Mouse (Mus musculus): ENCODE measurements around the gene Adk.

Gene Adk

DNA sequence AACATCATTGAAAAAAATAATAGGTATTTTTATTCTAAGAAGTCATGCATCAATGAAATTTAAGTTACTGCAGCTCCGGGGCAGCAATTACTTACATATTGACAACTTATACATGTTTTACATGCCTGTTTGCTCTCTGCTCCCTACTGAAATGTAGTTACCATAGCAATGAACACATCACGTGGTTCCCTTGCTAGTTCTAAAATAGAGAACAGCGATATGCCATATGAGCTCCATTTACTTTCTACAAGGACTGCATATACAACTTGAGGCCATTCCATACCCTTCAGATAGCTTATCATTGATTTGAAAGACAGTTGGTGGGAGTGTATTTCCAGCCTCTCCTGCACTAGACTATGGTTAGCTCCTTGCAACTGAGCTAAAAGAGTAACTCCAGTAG, 290.6 kb downstream of the Adk start:
- DNase-seq (ENCODE audit: low read depth, low spot score), result no peak

DNA sequence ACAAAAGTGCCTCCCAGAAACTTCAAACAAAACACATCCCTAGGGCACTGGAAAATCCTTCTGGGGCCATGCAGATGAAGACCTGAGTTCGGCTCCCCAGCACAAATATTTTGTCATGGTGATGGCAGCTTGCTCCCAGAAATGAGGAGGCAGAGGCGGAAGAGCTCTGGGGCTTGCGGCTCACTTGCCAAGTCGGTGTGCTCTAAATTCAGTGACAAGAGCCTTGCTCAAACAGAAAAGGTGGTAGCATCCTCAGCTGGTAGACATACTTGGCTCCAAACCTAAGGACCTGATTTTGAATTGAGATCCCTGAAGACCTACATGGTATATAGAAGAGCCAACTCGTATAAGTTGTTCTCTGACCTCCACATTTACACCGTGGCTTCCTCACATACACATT, 292.5 kb downstream of the Adk start:
- no peak for DNase-seq (ENCODE audit: low read depth, low spot score)

DNA sequence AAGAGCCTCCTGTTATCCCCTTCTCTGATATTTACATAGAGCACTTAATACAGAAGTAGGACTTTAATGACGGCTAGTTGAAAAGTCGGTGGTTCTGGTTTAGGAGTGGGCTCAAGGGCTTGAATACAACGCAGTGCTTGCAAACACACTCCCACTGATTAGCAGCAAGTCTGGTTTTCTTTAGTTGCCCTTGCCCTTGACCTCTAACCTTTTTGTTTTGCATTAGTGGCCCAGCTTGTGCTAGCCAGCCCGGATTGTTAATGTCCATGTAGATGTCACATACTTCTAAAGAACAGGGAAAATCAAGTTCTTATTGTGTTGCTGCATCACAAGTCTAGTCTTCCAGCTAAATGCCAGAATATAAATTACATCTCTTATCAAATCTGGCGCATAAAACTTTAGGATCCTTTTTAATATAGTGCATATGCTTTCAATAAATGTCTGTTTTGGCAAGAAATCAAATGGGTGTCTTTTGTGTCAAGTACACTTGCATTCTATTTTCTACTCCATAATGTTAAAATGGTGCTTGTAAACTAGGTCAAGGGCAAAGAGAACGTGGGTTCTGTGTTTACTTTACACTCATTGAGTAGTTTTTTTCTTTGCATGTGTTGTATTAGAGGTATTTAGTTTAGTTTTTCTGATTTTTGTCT, 296.4 kb downstream of the Adk start:
- peak; percentile 45 for DNase-seq (ENCODE audit: low read depth, low spot score)

DNA sequence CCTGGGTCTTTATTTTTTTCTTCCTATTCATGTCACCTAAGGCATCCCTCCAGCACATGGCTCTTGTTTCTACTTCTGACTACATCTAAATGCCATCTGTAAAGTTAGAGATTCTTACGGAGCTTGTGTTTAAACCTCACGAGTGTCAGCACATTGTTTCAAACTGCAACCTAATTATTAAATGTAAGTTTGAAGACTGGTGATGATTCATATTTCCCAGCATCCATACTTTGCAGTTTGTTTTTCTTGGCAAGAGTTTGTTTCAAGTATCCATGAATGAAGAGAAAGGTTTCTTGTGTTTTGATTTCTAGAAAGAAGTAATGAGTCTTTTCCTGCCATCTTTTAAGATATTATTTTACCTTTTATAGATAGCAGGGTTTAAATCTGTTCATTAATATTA, 299.3 kb downstream of the Adk start:
- no peak for DNase-seq (ENCODE audit: low read depth, low spot score)

DNA sequence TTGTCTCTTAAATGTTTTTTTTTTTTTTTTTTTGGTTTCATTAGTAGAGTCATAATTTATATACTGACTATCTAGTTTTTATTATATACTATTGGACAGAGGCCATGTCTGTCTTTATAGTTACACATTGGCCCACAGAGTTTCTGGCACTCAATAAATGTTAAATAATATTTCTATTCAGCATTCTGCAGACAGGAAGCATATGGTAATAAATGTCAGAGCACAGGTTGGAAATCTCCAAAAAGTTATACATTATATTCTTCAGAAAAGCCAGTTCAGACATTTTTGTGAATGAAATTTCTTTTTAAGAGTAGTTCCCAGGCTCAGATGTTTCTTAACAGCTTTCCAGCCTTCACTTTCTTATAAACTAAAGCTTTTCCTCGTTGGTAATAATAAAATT, 303.9 kb downstream of the Adk start:
- DNase-seq (ENCODE audit: low read depth, low spot score), result no peak

DNA sequence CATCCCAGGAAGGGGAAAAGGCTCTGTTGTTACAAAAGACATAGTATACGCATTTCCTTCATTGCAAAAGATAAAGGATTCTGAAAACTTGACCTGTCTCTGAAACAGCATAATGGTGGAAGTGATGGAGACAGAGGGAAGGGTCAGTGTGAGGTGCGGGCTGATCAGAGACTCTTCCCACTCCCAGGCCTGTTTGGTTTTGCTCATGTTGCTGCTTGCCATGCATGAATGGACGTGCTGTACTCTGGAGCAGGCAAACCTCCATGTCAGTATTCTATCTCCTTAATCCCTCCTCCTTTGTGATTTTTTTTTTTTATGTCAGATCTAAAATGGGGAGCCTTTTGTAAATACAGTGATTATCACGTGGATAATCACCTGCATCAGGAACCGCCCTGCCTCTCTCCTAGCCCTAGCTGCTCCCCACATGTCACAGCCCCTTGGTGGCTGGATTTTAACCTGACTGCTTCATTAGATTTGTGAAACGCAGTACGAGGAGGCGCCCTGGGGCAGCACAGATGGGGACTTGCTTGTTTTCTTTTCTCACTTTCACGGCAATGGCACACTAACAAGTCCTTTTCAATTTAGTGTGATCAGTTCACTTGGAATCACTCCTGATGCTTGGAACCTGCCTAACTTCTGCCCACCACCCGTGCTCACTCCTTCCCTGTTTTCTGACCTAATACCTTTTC, 307.0 kb downstream of the Adk start:
- no peak for DNase-seq (ENCODE audit: low read depth, low spot score)

GRCm38 (mm10) chr14:21359896-21360525, 307.6 kb downstream of the Adk start:
- no peak for DNase-seq (ENCODE audit: low read depth, low spot score)

GRCm38 (mm10) chr14:21367095-21367494, 314.7 kb downstream of the Adk start:
- DNase-seq (ENCODE audit: low read depth, low spot score), result no peak

- DNase-seq (ENCODE audit: low read depth, low spot score), result no peak
These were observed 316.2 kb downstream of the Adk start for GRCm38 (mm10) chr14:21368622-21369021.

GRCm38 (mm10) chr14:21369127-21369526, 316.8 kb downstream of the Adk start:
- peak; percentile 21 for DNase-seq (ENCODE audit: low read depth, low spot score)

DNA sequence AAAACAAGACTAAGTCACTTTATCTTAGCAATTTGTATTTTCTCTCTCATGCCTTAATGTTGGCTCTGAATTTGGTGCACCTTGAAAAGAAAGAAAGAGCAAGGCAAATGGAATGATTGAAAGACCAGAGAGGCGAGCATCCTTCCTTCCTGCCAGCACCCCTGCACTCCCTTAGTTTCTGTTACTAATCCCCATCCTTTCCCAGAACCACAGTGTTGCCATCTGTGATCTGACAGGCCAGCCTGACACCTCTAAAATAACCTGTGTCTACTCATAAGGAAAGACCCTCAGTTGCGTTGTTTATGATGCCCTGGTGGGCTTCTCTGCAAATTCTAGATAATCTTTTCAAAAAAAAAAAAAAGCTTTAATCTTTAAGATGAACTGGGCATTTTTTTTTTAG, 319.6 kb downstream of the Adk start:
- DNase-seq (ENCODE audit: low read depth, low spot score), result no peak

DNA sequence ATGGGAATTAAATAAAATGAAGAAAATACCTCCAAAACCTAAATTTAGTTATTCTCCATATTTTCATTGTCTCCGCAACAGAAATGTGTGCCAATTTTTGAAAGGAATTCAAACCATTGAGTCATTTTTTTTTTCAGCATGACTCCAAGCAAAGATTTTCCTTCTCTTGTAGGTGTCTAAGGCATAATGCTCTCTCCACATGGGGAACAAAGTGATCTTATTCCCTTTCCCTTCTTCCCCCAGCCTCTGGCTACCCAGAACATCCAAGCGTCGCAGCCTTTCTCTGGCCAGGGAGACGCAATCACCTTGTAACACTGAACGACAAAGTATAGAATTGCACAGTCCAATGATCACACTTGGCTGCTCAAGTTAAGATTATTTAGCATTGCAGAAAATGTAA, 320.3 kb downstream of the Adk start:
- no peak for DNase-seq (ENCODE audit: low read depth, low spot score)

DNA sequence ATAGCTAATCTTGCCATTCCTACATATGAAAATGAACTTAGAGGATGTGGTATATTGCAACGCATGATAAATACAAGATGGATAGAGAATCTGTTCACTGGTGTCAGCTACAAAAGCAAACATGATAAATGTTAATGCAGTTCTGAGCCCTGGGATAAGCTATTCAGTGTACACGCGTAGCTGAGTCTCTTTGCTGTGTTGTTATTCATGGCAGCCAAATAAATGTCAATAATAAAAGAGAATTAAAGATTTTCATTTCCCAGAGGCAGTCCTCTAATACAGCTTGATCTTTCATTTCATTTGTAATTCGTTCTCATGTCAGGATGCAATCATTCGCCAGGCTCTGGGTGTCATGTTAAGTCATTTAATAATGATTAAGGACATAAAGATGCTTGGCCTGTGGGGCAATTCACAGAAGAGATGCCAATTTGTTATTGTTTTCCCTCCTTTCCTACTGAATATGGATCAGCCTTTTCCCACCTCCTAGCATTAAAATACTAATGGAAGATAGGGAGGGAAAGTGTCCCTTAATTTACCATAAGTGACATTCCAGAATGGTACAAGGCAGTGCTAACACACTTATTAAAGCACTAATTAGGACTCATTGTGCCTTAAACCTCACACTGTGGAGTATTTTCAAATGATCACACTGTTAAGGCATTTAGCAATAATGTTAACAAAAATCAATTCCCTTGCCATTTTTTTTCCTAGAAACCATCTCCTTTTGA, 331.5 kb downstream of the Adk start:
- no peak for DNase-seq (ENCODE audit: low read depth, low spot score)

DNA sequence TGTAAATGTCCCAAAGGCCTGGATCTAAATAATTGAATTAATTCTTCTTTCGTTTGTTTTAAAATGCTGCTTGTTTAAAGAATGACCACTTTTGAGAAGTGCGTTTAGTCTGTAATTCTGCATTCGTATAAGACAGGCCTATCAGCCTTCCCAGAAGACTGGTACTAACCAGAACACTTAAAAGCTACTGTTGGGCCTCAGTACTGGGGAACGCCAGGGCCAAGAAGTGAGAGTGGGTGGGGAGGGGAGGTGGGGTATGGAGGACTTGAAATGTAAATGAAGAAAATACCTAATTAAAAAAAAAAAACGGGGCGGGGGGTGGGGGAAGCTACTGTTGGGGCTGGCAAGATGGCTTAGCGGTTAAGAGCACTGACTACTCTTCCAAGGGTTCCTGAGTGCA, 347.1 kb downstream of the Adk start:
- DNase-seq (ENCODE audit: low read depth, low spot score), result peak; percentile 78

- no peak for DNase-seq (ENCODE audit: low read depth, low spot score)
These were observed 349.8 kb downstream of the Adk start for GRCm38 (mm10) chr14:21402157-21402601.

DNA sequence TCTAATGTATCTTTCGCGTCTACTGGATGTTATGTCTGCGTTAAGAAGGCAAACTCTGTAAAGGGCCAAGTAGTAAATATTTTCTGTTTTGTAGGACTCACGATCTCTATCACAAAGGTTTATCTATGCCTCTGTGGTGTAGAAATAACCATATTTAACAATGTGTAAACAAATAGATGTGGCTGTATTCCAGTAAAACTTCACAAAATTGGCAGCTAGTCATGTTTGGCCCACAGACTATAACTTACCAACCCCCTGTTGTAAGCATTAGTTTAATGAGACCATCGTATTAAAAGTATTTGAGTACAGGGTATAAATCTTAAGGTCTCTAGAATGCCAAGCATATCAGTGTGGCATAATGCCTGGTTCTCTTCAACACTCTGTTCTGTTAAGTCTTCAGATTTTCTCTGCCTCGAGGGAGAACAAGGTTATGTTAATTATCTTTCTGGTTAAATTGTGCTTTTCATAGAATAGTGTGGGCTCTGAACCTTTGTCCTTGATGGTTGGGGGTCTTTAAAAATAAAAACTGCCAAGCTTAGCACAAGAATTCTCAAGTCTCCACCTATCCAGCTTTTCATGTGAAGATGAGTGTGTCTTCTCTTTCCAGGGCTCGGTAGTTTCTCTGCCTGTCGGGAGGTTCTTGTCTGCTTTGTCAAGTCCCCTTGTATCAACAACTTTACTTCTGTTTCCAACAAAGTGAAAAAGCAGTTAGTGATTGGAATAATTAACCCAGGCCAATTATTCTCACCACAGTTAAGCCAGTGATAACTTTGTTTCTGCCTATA, 350.4 kb downstream of the Adk start:
- DNase-seq (ENCODE audit: low read depth, low spot score), result no peak

- DNase-seq (ENCODE audit: low read depth, low spot score), result no peak
These were observed 354.6 kb downstream of the Adk start for GRCm38 (mm10) chr14:21406946-21407345.

DNA sequence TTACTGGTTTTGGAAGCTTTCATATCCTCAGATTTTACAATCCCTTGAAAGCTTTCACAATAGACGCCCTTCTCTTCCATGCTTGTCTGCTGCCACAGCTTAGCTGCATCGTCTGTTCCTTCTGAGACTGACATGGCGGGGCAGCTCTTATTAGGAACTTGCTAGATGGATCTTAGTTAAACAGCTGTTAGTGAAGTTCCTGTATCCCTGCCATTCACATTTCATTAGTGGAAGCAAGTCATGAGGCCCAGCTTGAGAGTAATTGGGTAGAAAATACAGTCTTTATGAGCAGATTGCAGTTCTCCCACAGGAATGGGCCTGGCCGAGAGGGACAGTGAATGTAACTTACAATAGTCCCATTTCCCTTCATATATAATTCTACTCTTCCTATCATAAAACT, 356.5 kb downstream of the Adk start:
- DNase-seq (ENCODE audit: low read depth, low spot score), result no peak

DNA sequence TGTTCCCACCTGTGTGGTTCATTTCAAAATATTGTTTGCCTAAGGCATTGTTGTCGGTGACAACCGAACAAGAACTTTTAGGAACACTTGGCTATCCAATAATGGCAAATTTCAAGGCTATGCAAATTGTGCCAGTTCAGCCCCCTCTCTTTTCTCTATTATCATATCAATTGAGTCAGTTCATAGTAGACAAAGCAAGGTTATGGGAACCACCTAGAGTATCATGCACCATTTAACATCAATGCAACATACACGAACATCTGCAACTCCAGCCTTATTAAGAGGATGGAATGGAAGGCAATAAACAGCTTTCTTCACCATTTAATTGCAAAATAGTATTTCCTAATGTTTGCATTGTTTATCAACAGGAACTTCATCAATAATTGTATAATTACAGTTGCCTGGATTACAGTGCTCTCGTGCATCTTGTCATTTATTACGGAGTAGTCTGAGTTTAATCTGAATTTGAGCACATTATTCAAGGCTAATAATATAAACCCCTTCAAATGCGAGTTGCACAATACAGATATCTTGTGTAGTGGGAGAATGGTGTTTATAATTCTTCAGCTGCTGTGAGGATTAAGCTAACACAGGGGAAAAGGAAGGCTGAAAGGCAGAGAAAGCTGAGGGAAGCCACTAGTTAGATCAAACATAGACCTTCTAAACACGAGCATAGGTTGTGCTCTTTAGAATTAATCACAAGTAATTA, 358.5 kb downstream of the Adk start:
- no peak for DNase-seq (ENCODE audit: low read depth, low spot score)

GRCm38 (mm10) chr14:21411524-21411923, 359.1 kb downstream of the Adk start:
- DNase-seq (ENCODE audit: low read depth, low spot score), result no peak

GRCm38 (mm10) chr14:21418332-21418731, 366.0 kb downstream of the Adk start:
- no peak for DNase-seq (ENCODE audit: low read depth, low spot score)
